Mouse (Mus musculus) liver, embryonic 14.5 days (tissue): ENCODE data around the gene Vasn. TPM values are rescaled to one million over a fixed set of nuclear protein-coding genes. Genes with fewer than 3 reads are reported as not detected.

Experiments used
- ATAC-seq: fragments of 200-750 bp; cut with Nextera tagmentation; 2 replicates; pipeline ENCODE4 v1.8.0; 2017; ENCODE audit warnings: moderate number of reproducible peaks, mild to moderate bottlenecking, moderate library complexity; ENCODE audit not compliant: insufficient read depth
- DNase-seq, 3 experiments: peaks; one replicate each; pipeline ENCODE4 v3.0.0-alpha.2; 2012 to 2013; ENCODE audit warnings: low read depth in 3 of 3, low spot score in 3 of 3
- H3K27ac ChIP-seq: fragments of 300-500 bp; sonication (generic); 2 replicates; pipeline ENCODE4 v1.5.1; 2014; ENCODE audit warnings: moderate library complexity, mild to moderate bottlenecking, control low read depth, inconsistent platforms
- H3K27me3 ChIP-seq: fragments of 300-500 bp; sonication (generic); 2 replicates; pipeline ENCODE4 v1.6.1; 2014; ENCODE audit warnings: mild to moderate bottlenecking, low read length, moderate library complexity; ENCODE audit not compliant: control insufficient read depth, insufficient read depth
- H3K36me3 ChIP-seq: fragments of 300-500 bp; sonication (generic); replicated peaks from 2 replicates; pipeline ENCODE4 v1.6.1; 2014; ENCODE audit warnings: low read depth; ENCODE audit not compliant: control insufficient read depth, insufficient read depth
- H3K4me1 ChIP-seq, 2 experiments: fragments of 200-500 bp in 1 of 2; fragments of 300-500 bp in 1 of 2; sonication (generic) in 1 of 2; replicated peaks; 2 replicates each; pipeline ENCODE4 v1.6.1; 2012 to 2014; ENCODE audit warnings: antibody characterized with exemption in 1 of 2, inconsistent platforms in 1 of 2, low read length in 1 of 2; ENCODE audit not compliant: control insufficient read depth in 2 of 2, insufficient read depth in 2 of 2
- H3K4me2 ChIP-seq: fragments of 300-500 bp; sonication (generic); 2 replicates; pipeline ENCODE4 v1.6.1; 2014; ENCODE audit warnings: low read depth, mild to moderate bottlenecking, control low read depth, moderate library complexity
- H3K4me3 ChIP-seq, 2 experiments: fragments of 200-500 bp in 1 of 2; fragments of 300-500 bp in 1 of 2; sonication (generic) in 1 of 2; 2 replicates each; pipeline ENCODE4 v1.5.1; 2012 to 2014; ENCODE audit warnings: low read depth in 2 of 2, low read length in 2 of 2, mild to moderate bottlenecking in 2 of 2, control low read depth in 1 of 2, inconsistent platforms in 1 of 2, moderate library complexity in 1 of 2; ENCODE audit not compliant: insufficient read depth in 1 of 2
- H3K9ac ChIP-seq: fragments of 300-500 bp; sonication (generic); replicated peaks from 2 replicates; pipeline ENCODE4 v1.6.1; 2014; ENCODE audit warnings: mild to moderate bottlenecking, control low read depth, moderate library complexity
- H3K9me3 ChIP-seq: fragments of 300-500 bp; sonication (generic); 2 replicates; pipeline ENCODE4 v1.6.1; 2016; ENCODE audit warnings: low read length, mixed read lengths; ENCODE audit not compliant: control insufficient read depth
- CTCF ChIP-seq: IDR thresholded peaks from 2 replicates; pipeline ENCODE4 v1.5.1; 2016; ENCODE audit warnings: antibody characterized with exemption, low read depth, control low read depth
- EP300 ChIP-seq: IDR thresholded peaks from 2 replicates; pipeline ENCODE4 v1.6.1; 2016; ENCODE audit warnings: antibody characterized with exemption, low read depth
- WGBS: fragments of 180-500 bp; shearing (Covaris S2); extraction: QIAGEN DNeasy Blood & Tissue Kit; methylation state at CpG from one replicate; pipeline ENCODE4 v1.1.7; 2014; ENCODE audit not compliant: insufficient replicate concordance; 5-methylcytosine and 5-hydroxymethylcytosine counted together
- polyA plus RNA-seq, 2 experiments: library from polyadenylated mRNA; depleted of rRNA in 1 of 2; stranded (reverse) in 1 of 2; unstranded in 1 of 2; fragments of >200 nt; fragmentation: Nextera tagmentation in 1 of 2; extraction: Ambion mirVana in 1 of 2; gene quantifications; 2 replicates each; pipeline versions ENCODE4 v1.2.1 to v1.2.3; 2012 to 2014

The Vasn gene
- polyA plus RNA-seq, 2 experiments: 1.2 to 2.5 TPM

- Histone ChIP-seq H3K27me3 (no peaks in the 10 kb centered on the region), H3K9ac (no peak overlapping the region), H3K4me3 (no peak overlapping the region), H3K27ac (no peak overlapping the region), H3K4me1 (peaks cover 0 to 13% of the 10 kb centered on the region in 2 experiments; a peak in 1 of 4 replicates), H3K9me3 (no peaks in the 10 kb centered on the region), H3K36me3 (no peaks in the 10 kb centered on the region), H3K4me2 (no peak overlapping the region)
- no peak for TF ChIP-seq EP300
- peak; percentile 32; the same call in 1 of the 2 replicates for TF ChIP-seq CTCF
- 41% methylated on average over 11 of the region's 11 CpGs for WGBS
- DNase-seq (no peak), ATAC-seq (no peak)
Measured at GRCm38 (mm10) chr16:4655764-4656570, 16.2 kb downstream of the Vasn start.

GRCm38 (mm10) chr16:4656571-4657081 is 16.9 kb downstream of the Vasn start:
- Histone ChIP-seq H3K4me2 (no peak overlapping the region), H3K36me3 (peaks cover 4% of the 10 kb centered on the region), H3K27ac (no peak overlapping the region), H3K9me3 (no peaks in the 10 kb centered on the region), H3K4me3 (no peak overlapping the region), H3K4me1 (peaks cover 0 to 13% of the 10 kb centered on the region in 2 experiments; a peak in 1 of 4 replicates), H3K27me3 (no peaks in the 10 kb centered on the region), H3K9ac (no peak overlapping the region)
- TF ChIP-seq CTCF: no peak
- no peak for TF ChIP-seq EP300
- DNase-seq (no peak), ATAC-seq (no peak)
- whole genome bisulfite sequencing: 68% methylated on average over 9 of the region's 9 CpGs

- Histone ChIP-seq H3K4me1 (peaks cover 0 to 13% of the 10 kb centered on the region in 2 experiments; a peak in 1 of 4 replicates), H3K9me3 (no peaks in the 10 kb centered on the region), H3K27ac (no peak overlapping the region), H3K9ac (no peak overlapping the region), H3K27me3 (no peaks in the 10 kb centered on the region), H3K36me3 (peaks cover 6% of the 10 kb centered on the region), H3K4me3 (no peak overlapping the region), H3K4me2 (no peak overlapping the region)
- 52% methylated on average over 10 of the region's 11 CpGs for WGBS
- DNase-seq (no peak), ATAC-seq (no peak)
- no peak for TF ChIP-seq CTCF
- TF ChIP-seq EP300: no peak
Measured at GRCm38 (mm10) chr16:4658781-4659245, 19.1 kb downstream of the Vasn start.

GRCm38 (mm10) chr16:4659326-4659725 is 19.6 kb downstream of the Vasn start:
- no peak overlapping the region for H3K27ac ChIP-seq
- peaks cover 0 to 13% of the 10 kb centered on the region in 2 experiments; a peak in 1 of 4 replicates for H3K4me1 ChIP-seq
- H3K4me2 ChIP-seq: no peak overlapping the region
- no peaks in the 10 kb centered on the region for H3K9me3 ChIP-seq
- WGBS: 62% methylated on average over 2 of the region's 2 CpGs
- H3K36me3 ChIP-seq: peaks cover 6% of the 10 kb centered on the region
- no peak for ATAC-seq
- H3K9ac ChIP-seq: no peak overlapping the region
- H3K27me3 ChIP-seq: no peaks in the 10 kb centered on the region
- H3K4me3 ChIP-seq: no peak overlapping the region
- no peak for TF ChIP-seq CTCF
- no peak for TF ChIP-seq EP300
- DNase-seq: no peak

GRCm38 (mm10) chr16:4661605-4662004 is 21.9 kb downstream of the Vasn start:
- TF ChIP-seq EP300: no peak
- TF ChIP-seq CTCF: no peak
- Histone ChIP-seq H3K27ac (no peak overlapping the region), H3K4me2 (no peak overlapping the region), H3K9ac (no peak overlapping the region), H3K4me1 (0 out of 4 replicates have a peak, but pooled peaks cover 0 to under 1% of the 10 kb centered on the region in 2 experiments), H3K36me3 (peaks cover 6% of the 10 kb centered on the region), H3K27me3 (no peaks in the 10 kb centered on the region), H3K9me3 (no peaks in the 10 kb centered on the region), H3K4me3 (no peak overlapping the region)
- DNase-seq: no peak
- WGBS: 54% methylated on average over 2 of the region's 2 CpGs
- ATAC-seq: no peak
